8 mouse cellular contexts compared by ENCODE assay signal in the genomic region with DNA sequence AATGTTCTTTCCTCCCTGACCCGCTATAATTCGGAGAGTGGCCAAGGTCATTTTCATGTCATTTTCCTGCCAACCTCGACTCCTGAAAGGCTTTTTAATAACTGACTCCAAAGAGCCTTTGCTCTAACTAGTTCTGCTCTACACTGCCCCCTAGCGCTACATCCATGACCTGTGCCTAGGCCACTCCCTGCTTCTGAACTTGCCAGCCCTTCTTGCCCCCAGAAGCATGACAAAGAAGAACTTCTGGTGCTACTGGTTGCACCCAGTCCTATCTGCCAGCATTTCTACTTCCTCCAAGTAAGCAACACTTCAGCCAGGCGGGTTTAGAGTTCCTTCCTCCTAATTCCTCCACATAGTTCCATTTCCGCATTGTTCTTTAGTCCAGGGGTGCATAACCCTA. TPM values are rescaled to one million over a fixed set of nuclear protein-coding genes. Genes with fewer than 3 reads are reported as not detected.
DNase-seq lines count a peak whose midpoint lies in the region; ATAC-seq and TF ChIP-seq lines count a peak whose summit lies in the region.

No protein-coding gene starts in this region.

- H3K27ac ChIP-seq in cerebellum, adult 2 months (ENCODE audit: insufficient read depth, low read length), result no peak overlapping the region

- TF ChIP-seq POLR2A in cerebellum, adult 2 months (IDR thresholded peaks at IDR 0.05; ENCODE audit: borderline replicate concordance, insufficient read depth, low read length), result no peak

- peak; percentile 71 for ATAC-seq in megakaryocyte, adult 5-6 weeks (ENCODE audit: poor library complexity, severe bottlenecking)

- peak; percentile 31 to 57 for DNase-seq in left cerebral cortex, postnatal 14 days (ENCODE audit: low spot score in 2 of 2)
- DNase-seq in left cerebral cortex, adult 8-10 months (ENCODE audit: low spot score in 2 of 2), result no peak
- DNase-seq in R1 (ENCODE audit: low read depth, low spot score), result peak; percentile 67
- DNase-seq in cerebellum, adult 2 months, result peak; percentile 33 to 45
- peak; percentile 57 for DNase-seq in heart, postnatal 4 days
- DNase-seq in thymus, postnatal 10 days (ENCODE audit: low spot score in 2 of 2), result peak; percentile 61 to 75
- no peak for DNase-seq in urinary bladder, postnatal 4 days (ENCODE audit: low spot score in 2 of 2)

- TF ChIP-seq CTCF in cerebellum, adult 2 months (IDR thresholded peaks at IDR 0.05; ENCODE audit: borderline replicate concordance, insufficient read depth, low read depth, low read length), result peak; percentile 42; the same call in 1 of the 2 replicates

- no peaks in the 10 kb centered on the region for H3K27me3 ChIP-seq in cerebellum, adult 2 months (ENCODE audit: control insufficient read depth, insufficient read depth, low read length)

- intact Hi-C loops in left cerebral cortex, postnatal 14 days (cut with DNase I), result no loop called here

- WGBS in cerebellum, adult 2 months, result 37% methylated on average over 6 of the region's 6 CpGs

- H3K4me1 ChIP-seq in cerebellum, adult 2 months (ENCODE audit: control insufficient read depth, insufficient read depth, low read length), result no peaks in the 10 kb centered on the region

- no peak overlapping the region for H3K4me3 ChIP-seq in cerebellum, adult 2 months (replicated peaks; ENCODE audit: insufficient read depth, low read depth, low read length)

RNA-seq across cellular contexts. Expression of a gene that starts 20.1 kb away (rescaled TPM):
- total RNA-seq in left cerebral cortex, postnatal 14 days (2021), result 1,000 to 10,000 TPM; 1,077 to 1,206 TPM
- 1,000 to 10,000 TPM; 1,163 to 1,347 (median 1,209) TPM for total RNA-seq in left cerebral cortex, adult 8-10 months (2022)
- polyA plus RNA-seq in cerebellum, adult 2 months (2012; rRNA removed), result 1,010 and 1,165 TPM in 2 replicates
- 100 to 1,000 TPM; 856 to 962 TPM for total RNA-seq in heart, postnatal 4 days (2021)
- 11,237 and 11,623 TPM in 2 replicates for total RNA-seq in megakaryocyte, adult 5-6 weeks (2015)
- 5,986 and 6,405 TPM in 2 replicates for total RNA-seq in megakaryocyte, adult 5-6 weeks (2017)

RNA-seq across cellular contexts. Expression of a gene that starts 34.9 kb away (rescaled TPM):
- total RNA-seq in left cerebral cortex, postnatal 14 days (2021), result under 1 TPM; 0.13 TPM
- total RNA-seq in left cerebral cortex, adult 8-10 months (2022), result under 1 TPM; 0.11 to 0.34 (median 0.24) TPM
- polyA plus RNA-seq in cerebellum, adult 2 months (2012; rRNA removed), result 0.14 TPM in 1 of 2 replicates, not detected in the other
- total RNA-seq in heart, postnatal 4 days (2021), result under 1 TPM; 0.77 to 0.86 TPM
- 120 and 131 TPM in 2 replicates for total RNA-seq in megakaryocyte, adult 5-6 weeks (2015)
- 102 and 107 TPM in 2 replicates for total RNA-seq in megakaryocyte, adult 5-6 weeks (2017)

Comparison
In these comparisons a context has a peak if more than half of its experiments do, and no peak if none do; other contexts are left out.
1. DNase-seq: peak in left cerebral cortex, postnatal 14 days (2 of 2), R1 (single experiment), cerebellum, adult 2 months (2 of 2), heart, postnatal 4 days (single experiment) and thymus, postnatal 10 days (2 of 2); none in left cerebral cortex, adult 8-10 months (0 of 2) and urinary bladder, postnatal 4 days (0 of 2).
2. RNA of a gene that starts 20.1 kb away (total RNA-seq): 5,986 to 11,623 TPM in megakaryocyte, adult 5-6 weeks; 1,163 to 1,347 TPM in left cerebral cortex, adult 8-10 months, 1,077 to 1,206 TPM in left cerebral cortex, postnatal 14 days and 856 to 962 TPM in heart, postnatal 4 days; every median in the first group is over 4 times any median in the second.
3. RNA of a gene that starts 34.9 kb away (total RNA-seq): 102 to 131 TPM in megakaryocyte, adult 5-6 weeks; 0.77 to 0.86 TPM in heart, postnatal 4 days, 0.11 to 0.34 TPM in left cerebral cortex, adult 8-10 months and 0.13 TPM in left cerebral cortex, postnatal 14 days; every median in the first group is over 10 times any median in the second.